Mouse (Mus musculus): ENCODE results near the gene Nip7. TPM values are rescaled to one million over a fixed set of nuclear protein-coding genes. Genes with fewer than 3 reads are reported as not detected.
A peak's percentile ranks its signal among the peaks of the same experiment; 100 is the strongest.

Nip7 gene
- total and polyA plus RNA-seq, 2 experiments from 2014 or later = 40.1 to 68.2 TPM

GRCm38 (mm10) chr8:107065511-107066496 lies 9.1 kb downstream of the Nip7 start, which contains the start of gene Tmed6:
Gene Tmed6, minus strand, starts transcription at chr8:107065644.
- Histone ChIP-seq H3K9me3 (ENCODE audit: low read length) (no peaks in the 10 kb centered on the region), H3K9ac (no peak within 1 kb of the TSS), H3K27me3 (ENCODE audit: insufficient read depth, low read length) (no peaks in the 10 kb centered on the region), H3K36me3 (ENCODE audit: insufficient read depth) (peaks cover 15% of the 10 kb centered on the region), H3K4me1 (ENCODE audit: insufficient read depth) (no peaks in the 10 kb centered on the region), H3K4me3 (ENCODE audit: low read depth, low read length) (no peak within 1 kb of the TSS), H3K27ac (ENCODE audit: low read depth, low read length) (no peak within 1 kb of the TSS), H3K4me2 (ENCODE audit: low read depth) (no peak within 1 kb of the TSS)
- ATAC-seq = no peak
- TF ChIP-seq CTCF (IDR thresholded peaks at IDR 0.05; ENCODE audit: low read depth) = no peak
- WGBS = 65% methylated on average over 17 of the region's 17 CpGs
- no peak for DNase-seq

GRCm38 (mm10) chr8:107073706-107074105 lies 17.0 kb downstream of the Nip7 start:
- no peak overlapping the region for H3K4me3 ChIP-seq (ENCODE audit: low read depth, low read length)
- no peak for TF ChIP-seq CTCF (IDR thresholded peaks at IDR 0.05; ENCODE audit: low read depth)
- no peak overlapping the region for H3K27ac ChIP-seq (ENCODE audit: low read depth, low read length)
- ATAC-seq (no peak), DNase-seq (no peak)
- peaks cover 77% of the 10 kb centered on the region for H3K36me3 ChIP-seq (ENCODE audit: insufficient read depth)
- no peaks in the 10 kb centered on the region for H3K27me3 ChIP-seq (ENCODE audit: insufficient read depth, low read length)
- H3K9me3 ChIP-seq (ENCODE audit: low read length) = no peaks in the 10 kb centered on the region
- no peak overlapping the region for H3K9ac ChIP-seq
- WGBS = 88% methylated on average over 4 of the region's 4 CpGs
- no peaks in the 10 kb centered on the region for H3K4me1 ChIP-seq (ENCODE audit: insufficient read depth)
- no peak overlapping the region for H3K4me2 ChIP-seq (ENCODE audit: low read depth)

- H3K4me1 ChIP-seq (ENCODE audit: insufficient read depth) = no peaks in the 10 kb centered on the region
- no peak for TF ChIP-seq CTCF (IDR thresholded peaks at IDR 0.05; ENCODE audit: low read depth)
- H3K27me3 ChIP-seq (ENCODE audit: insufficient read depth, low read length) = no peaks in the 10 kb centered on the region
- DNase-seq (no peak), ATAC-seq (no peak)
- H3K9ac ChIP-seq = no peak overlapping the region
- H3K27ac ChIP-seq (ENCODE audit: low read depth, low read length) = no peak overlapping the region
- 95% methylated on average over 1 of the region's 1 CpGs for WGBS
- H3K36me3 ChIP-seq (ENCODE audit: insufficient read depth) = peaks cover 80% of the 10 kb centered on the region
- no peak overlapping the region for H3K4me3 ChIP-seq (ENCODE audit: low read depth, low read length)
- no peak overlapping the region for H3K4me2 ChIP-seq (ENCODE audit: low read depth)
- H3K9me3 ChIP-seq (ENCODE audit: low read length) = no peaks in the 10 kb centered on the region
These were observed 17.5 kb downstream of the Nip7 start for GRCm38 (mm10) chr8:107074128-107074527.

GRCm38 (mm10) chr8:107076239-107076888 lies 19.7 kb downstream of the Nip7 start:
- peaks cover 88% of the 10 kb centered on the region for H3K36me3 ChIP-seq (ENCODE audit: insufficient read depth)
- WGBS = 93% methylated on average over 7 of the region's 7 CpGs
- no peak for DNase-seq

GRCm38 (mm10) chr8:107085358-107085757 lies 28.7 kb downstream of the Nip7 start:
- H3K9ac ChIP-seq = no peak overlapping the region
- ATAC-seq = no peak
- H3K27ac ChIP-seq (ENCODE audit: low read depth, low read length) = no peak overlapping the region
- TF ChIP-seq CTCF (IDR thresholded peaks at IDR 0.05; ENCODE audit: low read depth) = 0 out of 2 replicates have a peak, but pooled peaks have one; percentile 24
- peaks cover 50% of the 10 kb centered on the region for H3K36me3 ChIP-seq (ENCODE audit: insufficient read depth)
- DNase-seq = no peak
- no peak overlapping the region for H3K4me2 ChIP-seq (ENCODE audit: low read depth)
- H3K27me3 ChIP-seq (ENCODE audit: insufficient read depth, low read length) = no peaks in the 10 kb centered on the region
- 98% methylated on average over 17 of the region's 17 CpGs for WGBS
- H3K4me3 ChIP-seq (ENCODE audit: low read depth, low read length) = no peak overlapping the region
- H3K9me3 ChIP-seq (ENCODE audit: low read length) = no peaks in the 10 kb centered on the region
- H3K4me1 ChIP-seq (ENCODE audit: insufficient read depth) = no peaks in the 10 kb centered on the region

More at GRCm38 (mm10) chr8:107076239-107076888, 19.7 kb downstream of the Nip7 start:
- TF ChIP-seq CTCF (IDR thresholded peaks at IDR 0.05; ENCODE audit: low read depth) = no peak
- Histone ChIP-seq H3K4me3 (ENCODE audit: low read depth, low read length) (no peak overlapping the region), H3K4me2 (ENCODE audit: low read depth) (no peak overlapping the region), H3K4me1 (ENCODE audit: insufficient read depth) (no peaks in the 10 kb centered on the region), H3K27me3 (ENCODE audit: insufficient read depth, low read length) (no peaks in the 10 kb centered on the region), H3K9ac (no peak overlapping the region), H3K9me3 (ENCODE audit: low read length) (no peaks in the 10 kb centered on the region), H3K27ac (ENCODE audit: low read depth, low read length) (no peak overlapping the region)
- no peak for ATAC-seq

GRCm38 (mm10) chr8:107086018-107086417 lies 29.3 kb downstream of the Nip7 start:
- ATAC-seq (no peak), DNase-seq (no peak)
- Histone ChIP-seq H3K4me3 (ENCODE audit: low read depth, low read length) (no peak overlapping the region), H3K9ac (no peak overlapping the region), H3K36me3 (ENCODE audit: insufficient read depth) (peaks cover 51% of the 10 kb centered on the region), H3K4me2 (ENCODE audit: low read depth) (no peak overlapping the region), H3K9me3 (ENCODE audit: low read length) (no peaks in the 10 kb centered on the region), H3K4me1 (ENCODE audit: insufficient read depth) (no peaks in the 10 kb centered on the region), H3K27ac (ENCODE audit: low read depth, low read length) (no peak overlapping the region), H3K27me3 (ENCODE audit: insufficient read depth, low read length) (no peaks in the 10 kb centered on the region)
- 98% methylated on average over 5 of the region's 5 CpGs for whole genome bisulfite sequencing
- TF ChIP-seq CTCF (IDR thresholded peaks at IDR 0.05; ENCODE audit: low read depth) = no peak
